Mouse (Mus musculus) neural tube, embryonic 13.5 days (tissue): ENCODE data around the gene Gpc6. TPM values are rescaled to one million over a fixed set of nuclear protein-coding genes. Genes with fewer than 3 reads are reported as not detected.

Experiments used
- ATAC-seq: fragments of 200-750 bp; cut with Nextera tagmentation; 2 replicates; pipeline ENCODE4 v1.8.0; 2017; ENCODE audit warnings: low read depth, mild to moderate bottlenecking, moderate TSS enrichment, moderate library complexity
- H3K27ac ChIP-seq: fragments of 300-500 bp; sonication (generic); replicated peaks from 2 replicates; pipeline ENCODE4 v1.5.1; 2015; ENCODE audit warnings: moderate library complexity, mild to moderate bottlenecking, inconsistent platforms
- H3K27me3 ChIP-seq: fragments of 300-500 bp; sonication (generic); 2 replicates; pipeline ENCODE4 v1.6.1; 2015; ENCODE audit warnings: mild to moderate bottlenecking, inconsistent platforms
- H3K36me3 ChIP-seq: fragments of 300-500 bp; sonication (generic); 2 replicates; pipeline ENCODE4 v1.6.1; 2015; ENCODE audit warnings: mild to moderate bottlenecking, inconsistent platforms
- H3K4me1 ChIP-seq: fragments of 300-500 bp; sonication (generic); replicated peaks from 2 replicates; pipeline ENCODE4 v1.6.1; 2015; ENCODE audit warnings: inconsistent platforms
- H3K4me2 ChIP-seq: fragments of 300-500 bp; sonication (generic); 2 replicates; pipeline ENCODE4 v1.6.1; 2015; ENCODE audit warnings: inconsistent platforms, mild to moderate bottlenecking, moderate library complexity
- H3K4me3 ChIP-seq: fragments of 300-500 bp; sonication (generic); 2 replicates; pipeline ENCODE4 v1.5.1; 2015; ENCODE audit warnings: mild to moderate bottlenecking, inconsistent platforms
- H3K9ac ChIP-seq: fragments of 300-500 bp; sonication (generic); 2 replicates; pipeline ENCODE4 v1.6.1; 2015; ENCODE audit warnings: moderate library complexity, mild to moderate bottlenecking, inconsistent platforms
- H3K9me3 ChIP-seq: fragments of 300-500 bp; sonication (generic); 2 replicates; pipeline ENCODE4 v1.6.1; 2016; ENCODE audit warnings: inconsistent platforms
- WGBS: fragments of 180-500 bp; shearing (Covaris S2); methylation state at CpG from one replicate; pipeline ENCODE4 v1.1.7; 2015; 5-methylcytosine and 5-hydroxymethylcytosine counted together
- polyA plus RNA-seq: library from polyadenylated mRNA; unstranded; fragments of >200 nt; fragmentation: Nextera tagmentation; extraction: Ambion mirVana; gene quantifications from 2 replicates; pipeline ENCODE4 v1.2.1, GENCODE M21; 2015

Gene Gpc6
- polyA plus RNA-seq, 1 experiment from 2014 or later = 22.1 TPM

GRCm38 (mm10) chr14:117293746-117294145, 368.6 kb downstream of the Gpc6 start:
- H3K27me3 ChIP-seq = no peaks in the 10 kb centered on the region
- no peaks in the 10 kb centered on the region for H3K9me3 ChIP-seq
- no peak overlapping the region for H3K27ac ChIP-seq
- no peak overlapping the region for H3K4me2 ChIP-seq
- H3K9ac ChIP-seq = no peak overlapping the region
- H3K4me1 ChIP-seq = no peaks in the 10 kb centered on the region
- H3K4me3 ChIP-seq = no peak overlapping the region
- 83% methylated on average over 4 of the region's 4 CpGs for WGBS
- no peaks in the 10 kb centered on the region for H3K36me3 ChIP-seq
- no peak for ATAC-seq

DNA sequence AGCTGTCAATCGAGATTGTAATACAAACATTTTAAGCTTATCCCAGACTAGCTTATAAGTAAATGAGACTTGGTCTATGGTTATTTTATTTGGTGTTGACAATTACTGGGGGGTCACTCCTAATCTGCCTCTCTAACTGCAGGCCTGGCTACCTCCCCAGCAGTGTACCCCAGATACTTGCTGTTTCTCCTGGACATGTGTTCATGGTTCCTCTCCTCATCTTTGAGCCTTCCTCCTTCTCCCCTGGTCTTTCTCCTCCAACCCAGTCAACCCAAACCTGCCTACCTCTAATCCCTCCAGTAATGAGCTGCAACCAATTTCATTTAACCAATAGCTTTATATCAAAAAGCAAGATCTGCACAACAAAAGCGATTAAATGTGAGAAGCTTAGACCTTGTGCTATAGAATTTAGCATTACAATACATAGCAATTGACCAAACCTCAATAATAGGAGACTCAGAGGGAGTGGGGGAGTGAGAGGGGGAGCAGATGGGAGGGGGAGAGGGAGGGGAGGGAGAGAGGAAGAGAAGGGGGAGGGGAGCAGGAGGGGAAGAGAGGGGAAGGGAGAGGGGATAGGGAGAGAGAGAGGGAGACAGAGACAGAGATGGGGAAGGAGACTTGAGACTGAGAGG, 371.2 kb downstream of the Gpc6 start:
- H3K4me1 ChIP-seq = no peaks in the 10 kb centered on the region
- 85% methylated on average over 2 of the region's 2 CpGs for WGBS
- H3K4me2 ChIP-seq = no peak overlapping the region
- H3K9ac ChIP-seq = no peak overlapping the region
- H3K4me3 ChIP-seq = no peak overlapping the region
- H3K9me3 ChIP-seq = no peaks in the 10 kb centered on the region
- no peak for ATAC-seq
- H3K27me3 ChIP-seq = no peaks in the 10 kb centered on the region
- H3K27ac ChIP-seq = no peak overlapping the region
- no peaks in the 10 kb centered on the region for H3K36me3 ChIP-seq

DNA sequence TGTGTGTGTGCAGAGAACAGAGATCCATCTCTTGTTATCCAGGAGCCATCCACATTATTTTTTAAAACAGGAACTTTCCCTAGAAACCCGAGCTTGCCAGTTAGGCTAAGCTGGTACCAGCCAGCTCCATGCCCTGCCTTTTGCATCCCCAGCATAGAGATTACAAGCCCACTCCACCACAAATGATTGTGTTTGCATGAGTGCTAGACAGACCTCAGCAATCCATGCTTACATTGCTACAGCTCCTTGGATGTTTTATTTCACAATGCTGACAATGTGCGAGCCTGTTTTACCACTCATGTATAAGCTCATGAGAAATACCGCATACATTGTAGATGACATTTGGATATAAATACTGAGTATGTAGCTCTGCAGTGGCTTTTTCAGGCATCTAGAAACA, 375.9 kb downstream of the Gpc6 start:
- no peak overlapping the region for H3K4me3 ChIP-seq

DNA sequence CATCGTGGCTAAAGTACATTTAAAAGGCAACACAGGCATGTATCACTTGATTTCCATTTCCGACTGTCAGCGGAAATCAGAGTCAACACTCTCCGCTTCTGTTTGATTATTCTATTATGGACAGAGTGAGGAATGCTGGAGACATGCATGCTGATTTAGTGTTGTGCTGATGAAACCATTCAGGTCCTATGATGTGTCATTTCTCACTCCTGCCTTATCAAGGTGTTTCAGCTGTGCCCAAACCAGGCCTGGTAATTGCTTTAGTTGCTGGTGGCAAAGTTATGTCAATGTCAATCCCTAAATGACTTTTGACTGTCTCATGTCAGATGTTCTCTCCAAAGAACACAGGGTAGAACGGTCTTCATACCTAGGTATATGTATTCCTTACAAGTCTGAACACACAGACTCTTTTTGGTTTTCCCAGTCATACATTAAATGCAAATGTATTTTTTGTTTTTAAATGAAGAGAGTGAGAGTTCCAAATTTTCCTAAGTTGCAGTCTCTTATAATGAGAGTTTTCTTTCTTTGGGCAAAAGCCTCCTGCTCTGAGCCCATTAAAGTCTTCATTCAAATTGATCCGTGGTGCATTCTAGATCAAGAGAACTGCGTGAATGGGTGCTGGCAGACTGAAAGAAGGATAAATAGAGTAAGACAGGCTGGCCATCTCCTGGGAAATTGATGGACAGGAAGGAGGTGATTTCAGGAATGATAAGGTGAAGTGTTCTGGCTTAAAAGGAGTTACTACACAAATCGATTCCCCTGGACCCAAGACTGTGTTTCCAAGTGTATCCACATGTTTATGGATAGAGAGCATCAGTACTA, 379.0 kb downstream of the Gpc6 start:
- Histone ChIP-seq H3K9me3 (no peaks in the 10 kb centered on the region), H3K36me3 (no peaks in the 10 kb centered on the region), H3K27me3 (no peaks in the 10 kb centered on the region), H3K4me1 (no peaks in the 10 kb centered on the region), H3K27ac (no peak overlapping the region), H3K4me3 (no peak overlapping the region), H3K9ac (no peak overlapping the region), H3K4me2 (no peak overlapping the region)
- WGBS = 72% methylated on average over 8 of the region's 8 CpGs
- ATAC-seq = no peak

More for the DNA sequence above, 375.9 kb downstream of the Gpc6 start:
- H3K27ac ChIP-seq = no peak overlapping the region
- H3K9ac ChIP-seq = no peak overlapping the region
- H3K4me2 ChIP-seq = no peak overlapping the region
- H3K4me1 ChIP-seq = no peaks in the 10 kb centered on the region
- no peaks in the 10 kb centered on the region for H3K27me3 ChIP-seq
- 84% methylated on average over 3 of the region's 3 CpGs for WGBS
- H3K36me3 ChIP-seq = no peaks in the 10 kb centered on the region
- no peaks in the 10 kb centered on the region for H3K9me3 ChIP-seq
- no peak for ATAC-seq

GRCm38 (mm10) chr14:117304723-117305010, 379.6 kb downstream of the Gpc6 start:
- WGBS = 20% methylated on average over 2 of the region's 2 CpGs
- Histone ChIP-seq H3K4me2 (no peak overlapping the region), H3K9me3 (no peaks in the 10 kb centered on the region), H3K4me3 (no peak overlapping the region), H3K27ac (no peak overlapping the region), H3K4me1 (no peaks in the 10 kb centered on the region), H3K36me3 (no peaks in the 10 kb centered on the region), H3K27me3 (no peaks in the 10 kb centered on the region), H3K9ac (no peak overlapping the region)
- ATAC-seq = no peak

DNA sequence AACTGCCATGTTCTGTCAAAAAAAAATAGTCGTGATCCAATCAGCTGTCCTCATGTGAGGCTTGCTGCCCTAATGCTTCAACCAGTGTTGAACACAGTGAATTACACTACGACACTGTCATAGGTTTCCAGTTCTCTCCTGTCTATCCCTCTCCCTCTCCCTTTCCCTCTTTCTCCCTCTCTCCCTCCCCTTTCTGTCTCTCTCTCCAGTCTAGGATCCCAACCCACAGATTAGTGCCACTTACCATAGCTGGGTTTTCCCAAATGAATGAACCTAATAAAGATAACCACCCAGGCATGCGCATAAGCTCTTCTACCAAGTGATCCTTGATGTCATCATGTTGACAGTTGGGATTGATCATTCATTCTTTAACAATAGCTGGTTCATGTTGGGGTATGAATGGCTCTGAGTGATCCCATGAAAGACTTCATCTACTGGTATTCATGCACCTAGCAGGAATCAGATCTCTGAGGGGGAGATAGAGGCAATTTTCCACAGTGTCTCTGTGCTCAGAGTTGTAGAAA, 384.9 kb downstream of the Gpc6 start:
- no peak for ATAC-seq
- H3K4me1 ChIP-seq = no peaks in the 10 kb centered on the region

GRCm38 (mm10) chr14:117324214-117324613, 399.1 kb downstream of the Gpc6 start:
- Histone ChIP-seq H3K4me2 (no peak overlapping the region), H3K4me1 (no peaks in the 10 kb centered on the region), H3K9ac (no peak overlapping the region), H3K27me3 (no peaks in the 10 kb centered on the region), H3K4me3 (no peak overlapping the region), H3K27ac (no peak overlapping the region), H3K36me3 (no peaks in the 10 kb centered on the region), H3K9me3 (no peaks in the 10 kb centered on the region)
- 79% methylated on average over 2 of the region's 2 CpGs for WGBS
- no peak for ATAC-seq

More for the DNA sequence above, 384.9 kb downstream of the Gpc6 start:
- Histone ChIP-seq H3K27ac (no peak overlapping the region), H3K36me3 (no peaks in the 10 kb centered on the region), H3K9ac (no peak overlapping the region), H3K9me3 (no peaks in the 10 kb centered on the region), H3K27me3 (no peaks in the 10 kb centered on the region), H3K4me3 (no peak overlapping the region), H3K4me2 (no peak overlapping the region)
- WGBS = 85% methylated on average over 3 of the region's 3 CpGs

GRCm38 (mm10) chr14:117332256-117332655, 407.1 kb downstream of the Gpc6 start:
- H3K4me2 ChIP-seq = no peak overlapping the region
- H3K27ac ChIP-seq = no peak overlapping the region
- no peak for ATAC-seq
- no peaks in the 10 kb centered on the region for H3K27me3 ChIP-seq
- peaks cover 6% of the 10 kb centered on the region; the same call in 1 of the 2 replicates for H3K4me1 ChIP-seq
- no peak overlapping the region for H3K9ac ChIP-seq
- H3K36me3 ChIP-seq = no peaks in the 10 kb centered on the region
- WGBS = 84% methylated on average over 1 of the region's 1 CpGs
- H3K4me3 ChIP-seq = no peak overlapping the region
- H3K9me3 ChIP-seq = no peaks in the 10 kb centered on the region

GRCm38 (mm10) chr14:117337271-117337670, 412.2 kb downstream of the Gpc6 start:
- 59% methylated on average over 1 of the region's 1 CpGs for WGBS
- H3K4me3 ChIP-seq = no peak overlapping the region
- H3K27ac ChIP-seq = no peak overlapping the region
- ATAC-seq = peak; percentile 59; the same call in 1 of the 2 replicates
- no peak overlapping the region for H3K4me2 ChIP-seq
- H3K27me3 ChIP-seq = no peaks in the 10 kb centered on the region
- H3K36me3 ChIP-seq = no peaks in the 10 kb centered on the region
- H3K9ac ChIP-seq = no peak overlapping the region
- no peaks in the 10 kb centered on the region for H3K9me3 ChIP-seq
- H3K4me1 ChIP-seq = peaks cover 4% of the 10 kb centered on the region; the same call in 1 of the 2 replicates

DNA sequence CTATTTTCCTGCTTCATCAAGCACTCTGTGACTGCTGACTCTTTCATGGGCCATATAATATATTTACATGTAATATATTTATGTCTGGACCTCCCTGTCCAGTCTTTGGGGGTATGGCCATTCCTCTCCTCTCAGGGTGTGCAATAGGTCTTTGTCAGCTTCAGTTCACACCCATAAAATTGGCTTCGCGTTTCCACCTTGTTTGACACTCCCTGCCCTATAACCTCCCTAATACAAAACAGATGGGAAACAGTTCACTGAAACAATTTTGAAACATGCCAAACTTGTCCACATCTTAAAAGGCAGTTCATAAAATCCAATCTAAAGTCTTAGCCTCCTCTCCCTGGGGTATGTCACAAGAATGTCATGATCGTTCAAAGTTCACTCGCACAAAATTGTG, 415.4 kb downstream of the Gpc6 start:
- no peaks in the 10 kb centered on the region for H3K27me3 ChIP-seq
- WGBS = 79% methylated on average over 4 of the region's 4 CpGs
- no peak for ATAC-seq
- H3K4me2 ChIP-seq = no peak overlapping the region
- peaks cover 12% of the 10 kb centered on the region; the same call in 1 of the 2 replicates for H3K4me1 ChIP-seq
- H3K4me3 ChIP-seq = no peak overlapping the region
- no peak overlapping the region for H3K27ac ChIP-seq
- H3K36me3 ChIP-seq = no peaks in the 10 kb centered on the region
- H3K9ac ChIP-seq = no peak overlapping the region
- no peaks in the 10 kb centered on the region for H3K9me3 ChIP-seq

GRCm38 (mm10) chr14:117344505-117344904, 419.4 kb downstream of the Gpc6 start:
- Histone ChIP-seq H3K9me3 (no peaks in the 10 kb centered on the region), H3K27ac (peak overlapping the region; percentile 49; the same call in 1 of the 2 replicates), H3K4me1 (0 out of 2 replicates have a peak, but pooled peaks cover 8% of the 10 kb centered on the region), H3K9ac (no peak overlapping the region), H3K36me3 (no peaks in the 10 kb centered on the region), H3K27me3 (no peaks in the 10 kb centered on the region), H3K4me3 (no peak overlapping the region), H3K4me2 (no peak overlapping the region)
- ATAC-seq = no peak
- 48% methylated on average over 6 of the region's 6 CpGs for WGBS

- WGBS = 83% methylated on average over 6 of the region's 6 CpGs
- no peak for ATAC-seq
- H3K4me1 ChIP-seq = 0 out of 2 replicates have a peak, but pooled peaks cover 8% of the 10 kb centered on the region
These were observed 421.3 kb downstream of the Gpc6 start for GRCm38 (mm10) chr14:117346372-117346885.

More at GRCm38 (mm10) chr14:117346372-117346885, 421.3 kb downstream of the Gpc6 start:
- Histone ChIP-seq H3K36me3 (no peaks in the 10 kb centered on the region), H3K4me3 (no peak overlapping the region), H3K27me3 (no peaks in the 10 kb centered on the region), H3K4me2 (no peak overlapping the region), H3K27ac (no peak overlapping the region), H3K9me3 (no peaks in the 10 kb centered on the region), H3K9ac (no peak overlapping the region)
